Mouse (Mus musculus): Measurements from ENCODE around the gene Itga9. TPM values are rescaled to one million over a fixed set of nuclear protein-coding genes. Genes with fewer than 3 reads are reported as not detected.

The Itga9 gene
- polyA plus RNA-seq, 1 experiment from 2014 or later: 31.9 TPM

DNA sequence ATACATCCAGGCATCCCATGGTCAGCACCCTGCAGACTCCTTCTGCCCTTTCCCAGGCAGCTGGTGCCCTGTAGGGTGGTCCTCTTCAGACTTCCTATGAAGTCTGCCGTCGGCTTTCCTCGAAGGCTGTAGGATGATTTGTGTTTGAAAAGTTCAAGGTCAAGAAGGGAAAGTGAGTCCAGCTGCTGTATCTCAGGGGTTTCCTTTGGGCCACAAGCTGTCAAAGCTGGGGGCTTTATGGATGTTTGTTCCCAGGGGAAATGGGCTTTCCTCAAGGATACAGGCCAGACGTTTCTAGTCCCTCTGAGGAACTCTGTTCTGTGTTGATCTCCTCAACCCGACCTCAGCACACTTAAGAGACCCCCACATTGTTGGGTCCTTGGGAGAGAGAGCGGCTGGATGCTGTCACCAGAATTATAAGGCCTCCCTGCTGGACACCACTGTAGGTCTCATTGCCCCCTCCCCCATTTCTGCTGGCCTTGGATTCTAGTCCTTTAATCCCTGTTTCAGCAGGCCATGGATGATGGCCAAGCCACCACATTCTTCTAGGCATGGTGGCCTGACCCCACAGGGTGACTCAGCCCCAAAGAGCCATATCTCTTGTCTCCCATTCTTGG, 23.4 kb downstream of the Itga9 start:
- H3K9me3 ChIP-seq (ENCODE audit: control insufficient read depth, low read length): no peaks in the 10 kb centered on the region
- peak overlapping the region; percentile 44 for H3K27ac ChIP-seq (ENCODE audit: low read depth, low read length)
- peak; percentile 91 for ATAC-seq (ENCODE audit: low FRiP score, low TSS enrichment)
- H3K36me3 ChIP-seq (ENCODE audit: control insufficient read depth, insufficient read depth, low read length): peaks cover 16% of the 10 kb centered on the region; the same call in 1 of the 2 replicates
- no peaks in the 10 kb centered on the region for H3K27me3 ChIP-seq (ENCODE audit: control insufficient read depth, insufficient read depth, low read length)
- peaks cover 19% of the 10 kb centered on the region for H3K4me1 ChIP-seq (ENCODE audit: control insufficient read depth, insufficient read depth, low read length)
- H3K4me3 ChIP-seq (ENCODE audit: low read length): no peak overlapping the region
- H3K9ac ChIP-seq (ENCODE audit: low read depth, low read length): no peak overlapping the region
- H3K4me2 ChIP-seq (replicated peaks; ENCODE audit: low read depth, low read length): no peak overlapping the region
- 15% methylated on average over 6 of the region's 6 CpGs for WGBS

- Histone ChIP-seq H3K9ac (ENCODE audit: low read depth, low read length) (no peak overlapping the region), H3K36me3 (ENCODE audit: control insufficient read depth, insufficient read depth, low read length) (peaks cover 32% of the 10 kb centered on the region), H3K4me3 (ENCODE audit: low read length) (no peak overlapping the region), H3K27ac (ENCODE audit: low read depth, low read length) (peak overlapping the region; percentile 62; the same call in 1 of the 2 replicates), H3K27me3 (ENCODE audit: control insufficient read depth, insufficient read depth, low read length) (no peaks in the 10 kb centered on the region), H3K4me1 (ENCODE audit: control insufficient read depth, insufficient read depth, low read length) (peaks cover 14% of the 10 kb centered on the region; the same call in 1 of the 2 replicates), H3K9me3 (ENCODE audit: control insufficient read depth, low read length) (peaks cover 3% of the 10 kb centered on the region; the same call in 1 of the 2 replicates), H3K4me2 (replicated peaks; ENCODE audit: low read depth, low read length) (no peak overlapping the region)
- ATAC-seq (ENCODE audit: low FRiP score, low TSS enrichment): no peak
- WGBS: 72% methylated on average over 6 of the region's 6 CpGs
These were observed 25.6 kb downstream of the Itga9 start for GRCm38 (mm10) chr9:118631775-118632757.

- no peak for ATAC-seq (ENCODE audit: low FRiP score, low TSS enrichment)
- WGBS: 65% methylated on average over 14 of the region's 14 CpGs
- Histone ChIP-seq H3K9ac (ENCODE audit: low read depth, low read length) (no peak overlapping the region), H3K9me3 (ENCODE audit: control insufficient read depth, low read length) (peaks cover 3% of the 10 kb centered on the region; the same call in 1 of the 2 replicates), H3K27me3 (ENCODE audit: control insufficient read depth, insufficient read depth, low read length) (no peaks in the 10 kb centered on the region), H3K27ac (ENCODE audit: low read depth, low read length) (peak overlapping the region; percentile 62; the same call in 1 of the 2 replicates), H3K4me2 (replicated peaks; ENCODE audit: low read depth, low read length) (no peak overlapping the region), H3K36me3 (ENCODE audit: control insufficient read depth, insufficient read depth, low read length) (peaks cover 31% of the 10 kb centered on the region), H3K4me3 (ENCODE audit: low read length) (no peak overlapping the region), H3K4me1 (ENCODE audit: control insufficient read depth, insufficient read depth, low read length) (peaks cover 14% of the 10 kb centered on the region; the same call in 1 of the 2 replicates)
These were observed 26.3 kb downstream of the Itga9 start for GRCm38 (mm10) chr9:118632758-118633143.

DNA sequence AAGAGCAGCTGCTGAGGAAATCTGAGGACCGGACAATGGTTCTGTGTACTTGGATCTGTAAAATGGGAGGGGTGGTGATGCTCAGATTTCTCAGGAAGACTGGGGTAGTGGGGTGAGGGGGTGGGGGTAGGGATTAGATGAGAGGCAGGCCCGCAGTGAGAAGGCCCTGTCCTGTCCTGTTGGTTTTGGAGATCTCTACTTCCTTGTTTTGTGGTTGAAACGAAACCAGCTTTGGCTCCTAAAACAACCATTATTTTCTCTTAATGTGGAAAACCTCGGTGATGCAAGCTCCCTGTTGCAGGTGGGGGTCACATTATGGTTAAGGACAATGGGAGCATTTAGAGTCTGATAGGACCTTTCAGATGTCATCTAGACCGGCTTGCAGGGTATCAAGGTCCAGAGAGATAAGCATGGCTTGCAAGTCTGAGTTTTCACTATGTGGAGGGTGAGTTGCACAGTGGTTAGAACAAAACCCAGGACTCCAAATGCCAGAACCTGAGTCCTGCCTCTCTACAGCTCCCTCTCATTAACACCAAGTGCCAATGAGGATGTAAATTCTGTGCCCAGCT, 32.2 kb downstream of the Itga9 start:
- Histone ChIP-seq H3K9me3 (ENCODE audit: control insufficient read depth, low read length) (peaks cover 7% of the 10 kb centered on the region; the same call in 1 of the 2 replicates), H3K27me3 (ENCODE audit: control insufficient read depth, insufficient read depth, low read length) (no peaks in the 10 kb centered on the region), H3K4me2 (replicated peaks; ENCODE audit: low read depth, low read length) (no peak overlapping the region), H3K36me3 (ENCODE audit: control insufficient read depth, insufficient read depth, low read length) (peaks cover 46% of the 10 kb centered on the region), H3K4me1 (ENCODE audit: control insufficient read depth, insufficient read depth, low read length) (no peaks in the 10 kb centered on the region), H3K4me3 (ENCODE audit: low read length) (no peak overlapping the region), H3K9ac (ENCODE audit: low read depth, low read length) (no peak overlapping the region), H3K27ac (ENCODE audit: low read depth, low read length) (no peak overlapping the region)
- 94% methylated on average over 5 of the region's 5 CpGs for WGBS
- ATAC-seq (ENCODE audit: low FRiP score, low TSS enrichment): no peak

DNA sequence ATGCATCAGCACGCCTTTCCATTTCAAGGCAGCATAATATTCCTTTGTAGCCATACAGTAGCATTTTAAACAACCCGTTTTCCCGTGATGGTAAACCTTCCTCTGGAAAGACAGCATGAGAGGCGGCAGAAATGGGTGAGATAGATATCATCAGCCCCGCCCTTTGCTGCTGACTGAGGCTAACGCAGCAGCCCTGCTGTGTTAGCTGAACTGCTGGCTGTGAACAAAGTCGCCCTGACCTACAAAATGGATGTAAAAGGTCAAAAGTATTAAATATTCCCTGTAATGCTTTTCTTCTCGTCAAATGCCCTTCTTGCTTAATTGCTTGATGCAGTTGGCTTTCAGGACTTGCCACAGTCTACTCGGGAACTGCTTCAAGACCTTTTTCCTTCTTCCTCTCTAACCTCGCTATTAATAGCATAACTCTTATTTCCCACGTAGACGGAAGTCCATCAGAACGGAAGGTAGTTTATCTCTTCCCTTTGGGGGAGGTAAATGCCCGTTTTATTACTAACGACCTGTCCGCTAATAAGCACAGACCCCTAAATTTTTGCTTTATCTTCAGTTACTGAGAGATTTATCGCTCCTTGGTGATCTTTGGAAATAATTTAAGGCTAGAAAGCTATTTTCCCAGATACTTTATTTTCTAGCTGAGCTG, 39.3 kb downstream of the Itga9 start:
- peak overlapping the region; percentile 65; the same call in 1 of the 2 replicates for H3K27ac ChIP-seq (ENCODE audit: low read depth, low read length)

GRCm38 (mm10) chr9:118647495-118647894, 41.0 kb downstream of the Itga9 start:
- no peak overlapping the region for H3K4me3 ChIP-seq (ENCODE audit: low read length)
- 74% methylated on average over 3 of the region's 3 CpGs for WGBS
- no peak overlapping the region for H3K4me2 ChIP-seq (replicated peaks; ENCODE audit: low read depth, low read length)
- no peaks in the 10 kb centered on the region for H3K27me3 ChIP-seq (ENCODE audit: control insufficient read depth, insufficient read depth, low read length)
- peaks cover 10% of the 10 kb centered on the region for H3K4me1 ChIP-seq (ENCODE audit: control insufficient read depth, insufficient read depth, low read length)
- H3K27ac ChIP-seq (ENCODE audit: low read depth, low read length): no peak overlapping the region
- ATAC-seq (ENCODE audit: low FRiP score, low TSS enrichment): no peak
- H3K9ac ChIP-seq (ENCODE audit: low read depth, low read length): no peak overlapping the region
- peaks cover 14% of the 10 kb centered on the region for H3K36me3 ChIP-seq (ENCODE audit: control insufficient read depth, insufficient read depth, low read length)
- no peaks in the 10 kb centered on the region for H3K9me3 ChIP-seq (ENCODE audit: control insufficient read depth, low read length)

More for the DNA sequence above, 39.3 kb downstream of the Itga9 start:
- Histone ChIP-seq H3K4me2 (replicated peaks; ENCODE audit: low read depth, low read length) (no peak overlapping the region), H3K4me3 (ENCODE audit: low read length) (no peak overlapping the region), H3K9ac (ENCODE audit: low read depth, low read length) (no peak overlapping the region), H3K9me3 (ENCODE audit: control insufficient read depth, low read length) (no peaks in the 10 kb centered on the region), H3K4me1 (ENCODE audit: control insufficient read depth, insufficient read depth, low read length) (0 out of 2 replicates have a peak, but pooled peaks cover 4% of the 10 kb centered on the region), H3K36me3 (ENCODE audit: control insufficient read depth, insufficient read depth, low read length) (peaks cover 12% of the 10 kb centered on the region), H3K27me3 (ENCODE audit: control insufficient read depth, insufficient read depth, low read length) (no peaks in the 10 kb centered on the region)
- WGBS: 55% methylated on average over 17 of the region's 17 CpGs
- ATAC-seq (ENCODE audit: low FRiP score, low TSS enrichment): no peak

DNA sequence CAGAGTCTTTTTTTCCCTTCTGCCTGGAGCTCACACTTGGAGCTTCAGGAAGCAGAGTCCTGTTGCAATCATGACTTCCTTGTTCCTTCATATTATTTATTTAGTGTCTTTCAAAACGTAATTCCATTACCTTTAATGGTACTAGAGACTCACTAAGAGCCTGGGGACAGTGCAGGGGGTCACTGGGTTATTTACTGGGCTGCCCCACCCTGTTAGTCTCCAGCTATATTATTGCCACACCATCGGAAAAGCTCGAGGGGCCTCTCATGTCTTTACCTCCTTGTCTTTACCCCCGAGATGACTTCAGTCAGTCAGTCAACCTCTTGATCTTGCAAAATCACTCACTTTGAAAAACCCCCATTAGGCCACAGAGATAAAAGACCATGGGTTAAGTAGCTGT, 44.5 kb downstream of the Itga9 start:
- Histone ChIP-seq H3K9me3 (ENCODE audit: control insufficient read depth, low read length) (no peaks in the 10 kb centered on the region), H3K36me3 (ENCODE audit: control insufficient read depth, insufficient read depth, low read length) (peaks cover 19% of the 10 kb centered on the region; the same call in 1 of the 2 replicates), H3K4me2 (replicated peaks; ENCODE audit: low read depth, low read length) (no peak overlapping the region), H3K27ac (ENCODE audit: low read depth, low read length) (no peak overlapping the region), H3K27me3 (ENCODE audit: control insufficient read depth, insufficient read depth, low read length) (no peaks in the 10 kb centered on the region), H3K4me1 (ENCODE audit: control insufficient read depth, insufficient read depth, low read length) (peaks cover 17% of the 10 kb centered on the region), H3K4me3 (ENCODE audit: low read length) (no peak overlapping the region), H3K9ac (ENCODE audit: low read depth, low read length) (no peak overlapping the region)
- ATAC-seq (ENCODE audit: low FRiP score, low TSS enrichment): no peak
- WGBS: 8% methylated on average over 4 of the region's 4 CpGs

DNA sequence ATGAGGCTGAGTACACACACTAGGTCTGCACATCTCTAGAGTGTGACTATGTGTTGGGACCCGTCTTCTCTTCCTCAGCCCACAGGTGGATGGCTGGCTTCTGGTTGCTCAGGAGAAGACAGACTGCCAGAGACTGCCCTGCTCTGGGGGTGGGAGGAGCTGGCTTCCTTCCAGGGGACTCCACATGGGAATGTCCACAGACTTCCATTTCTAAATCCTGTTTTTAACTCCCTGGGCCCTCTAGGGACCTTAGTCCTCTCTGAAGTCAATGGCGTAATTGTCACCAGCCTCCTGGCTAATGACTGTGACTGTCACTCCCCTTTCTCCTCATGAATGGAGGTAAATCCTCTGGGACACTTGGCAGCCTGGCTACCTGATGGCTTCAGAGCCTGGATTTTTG, 45.4 kb downstream of the Itga9 start:
- H3K9ac ChIP-seq (ENCODE audit: low read depth, low read length): no peak overlapping the region
- no peak overlapping the region for H3K27ac ChIP-seq (ENCODE audit: low read depth, low read length)
- no peak overlapping the region for H3K4me2 ChIP-seq (replicated peaks; ENCODE audit: low read depth, low read length)
- no peaks in the 10 kb centered on the region for H3K9me3 ChIP-seq (ENCODE audit: control insufficient read depth, low read length)
- no peak overlapping the region for H3K4me3 ChIP-seq (ENCODE audit: low read length)
- H3K36me3 ChIP-seq (ENCODE audit: control insufficient read depth, insufficient read depth, low read length): peaks cover 16% of the 10 kb centered on the region; the same call in 1 of the 2 replicates
- no peaks in the 10 kb centered on the region for H3K27me3 ChIP-seq (ENCODE audit: control insufficient read depth, insufficient read depth, low read length)
- WGBS: 42% methylated on average over 2 of the region's 2 CpGs
- ATAC-seq (ENCODE audit: low FRiP score, low TSS enrichment): 0 out of 2 replicates have a peak, but pooled peaks have one; percentile 18
- peaks cover 17% of the 10 kb centered on the region for H3K4me1 ChIP-seq (ENCODE audit: control insufficient read depth, insufficient read depth, low read length)

All from kidney, embryonic 14.5 days (tissue).